Mouse (Mus musculus): ENCODE results near the gene Gja3. TPM values are rescaled to one million over a fixed set of nuclear protein-coding genes. Genes with fewer than 3 reads are reported as not detected.
"Not testable (repeated sequence)": the region's sequence is repeated elsewhere in the genome, so short reads cannot be mapped to it uniquely, and the experiment has no call there.

The Gja3 gene
- total RNA-seq, 2 experiments from 2014 or later: not detected

DNA sequence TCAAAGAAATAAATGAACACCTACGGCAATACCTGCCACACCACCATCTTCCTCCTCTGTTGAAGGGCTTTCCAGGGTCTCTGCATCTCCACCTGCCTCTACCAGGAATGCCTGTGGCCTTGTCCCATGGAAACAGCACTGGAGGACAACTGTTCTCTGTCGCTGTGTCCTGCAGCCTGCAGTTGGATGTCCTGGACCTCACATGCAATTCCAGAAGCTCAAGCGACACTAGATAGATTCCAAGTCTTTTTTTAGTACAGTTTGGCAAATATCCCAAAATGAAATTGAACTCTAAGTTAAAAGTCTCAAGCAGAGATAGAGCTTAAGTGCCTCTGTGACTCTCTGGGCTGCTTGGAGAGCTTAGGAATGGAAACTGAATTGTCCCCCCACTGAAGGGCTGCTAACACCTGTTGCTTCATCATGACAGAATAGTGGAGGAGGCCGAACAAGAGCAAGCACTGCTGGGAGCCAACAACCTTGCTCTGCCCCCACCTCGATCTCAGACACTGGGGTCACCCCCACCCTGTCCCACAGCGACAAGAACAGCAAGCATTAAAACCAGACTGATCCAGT, 22.9 kb downstream of the Gja3 start:
- no peak for DNase-seq (ENCODE audit: low spot score in 2 of 2)

- DNase-seq (ENCODE audit: low spot score in 2 of 2): no peak
Measured at GRCm38 (mm10) chr14:57034135-57034534, 23.8 kb downstream of the Gja3 start.

DNA sequence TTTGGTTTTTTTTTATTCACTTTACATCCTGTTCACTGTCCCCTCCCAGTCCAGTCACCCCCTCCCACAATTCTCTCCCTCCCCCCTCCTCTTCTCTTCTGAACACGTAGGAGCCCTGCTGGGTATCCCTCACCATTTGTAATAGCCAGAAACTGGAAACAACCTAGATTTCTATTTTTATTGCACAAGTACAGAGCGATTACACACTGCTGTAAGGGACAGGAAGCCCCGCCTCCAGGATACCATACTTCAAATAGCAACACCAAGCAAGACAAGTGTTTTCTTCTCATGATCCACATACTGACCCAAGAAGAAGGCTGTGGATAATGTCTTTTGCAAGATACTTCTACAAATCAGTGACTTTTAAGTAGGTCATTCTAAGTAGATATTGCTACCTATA, 25.1 kb downstream of the Gja3 start:
- DNase-seq (ENCODE audit: low spot score in 2 of 2): no peak

GRCm38 (mm10) chr14:57018436-57018835, 39.5 kb downstream of the Gja3 start:
- no peak for DNase-seq (ENCODE audit: low spot score in 2 of 2)

GRCm38 (mm10) chr14:57016806-57017205, 41.1 kb downstream of the Gja3 start:
- DNase-seq (ENCODE audit: low spot score in 2 of 2): not testable (repeated sequence)

DNA sequence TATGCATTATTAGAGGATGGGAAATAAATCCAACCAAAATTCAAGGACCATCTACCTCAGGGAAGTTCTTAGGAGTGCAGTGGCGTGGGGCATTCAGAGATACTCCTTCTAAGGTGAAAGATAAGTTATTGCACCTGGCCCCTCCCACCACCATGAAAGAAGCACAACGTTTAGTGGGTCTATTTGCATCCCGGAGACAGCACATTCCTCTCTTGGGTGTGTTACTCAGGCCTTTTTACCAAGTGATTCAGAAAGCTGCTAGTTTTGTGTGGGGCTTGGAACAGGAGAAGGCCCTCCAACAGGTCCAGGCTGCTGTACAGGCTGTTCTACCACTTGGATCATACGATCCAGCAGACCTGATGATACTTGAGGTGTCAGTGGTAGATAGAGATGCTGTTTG, 69.3 kb downstream of the Gja3 start:
- no peak for DNase-seq (ENCODE audit: low spot score in 2 of 2)

Other genes starting within 250 kb of the Gja3 start
- gene Zmym5, start 246.4 kb downstream of the Gja3 start, total RNA-seq (2021): 10 to 100 TPM; 29.7 to 31.4 TPM
- gene Zmym2, start 171.4 kb downstream of the Gja3 start, total RNA-seq (2021): 10 to 100 TPM; 42.9 to 47.6 TPM
- gene Gjb2, start 46.6 kb upstream of the Gja3 start, total RNA-seq (2021): 1 to 10 TPM in 1 of 2 experiments, under 1 TPM in 1; 0.32 to 9.9 TPM
- not detected for gene Gm4491, start 57.8 kb upstream of the Gja3 start, total RNA-seq (2021)
- gene Gjb6, start 75.5 kb upstream of the Gja3 start, total RNA-seq (2021): not detected

Measured in adrenal gland, adult 18-20 months (tissue).